11 mouse cellular contexts compared by ENCODE assay signal in the genomic region with DNA sequence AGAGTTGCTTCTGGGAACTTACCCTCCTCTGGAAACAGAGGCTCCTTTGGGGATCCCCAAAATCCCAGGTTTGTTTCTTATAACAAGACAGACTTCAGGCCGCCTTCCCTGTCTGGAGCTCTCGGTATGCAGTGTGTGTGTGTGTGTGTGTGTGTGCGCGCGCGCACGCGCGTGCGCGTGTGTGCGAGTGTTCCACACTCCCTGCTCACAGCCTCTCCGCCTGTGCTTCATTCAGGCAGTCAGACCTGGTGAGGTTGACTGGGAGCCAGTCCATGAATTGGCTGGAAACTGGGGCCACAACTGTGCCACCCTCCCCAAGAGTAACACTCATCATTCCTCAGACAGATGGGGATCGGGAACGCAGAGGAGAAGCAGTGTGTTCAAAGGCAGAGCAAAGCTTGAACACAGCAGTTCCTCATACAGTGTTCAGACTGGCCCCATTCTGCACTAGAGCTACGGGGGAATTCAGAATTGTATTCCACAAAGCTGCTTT. TPM values are rescaled to one million over a fixed set of nuclear protein-coding genes. Genes with fewer than 3 reads are reported as not detected.
DNase-seq lines count a peak whose midpoint lies in the region; ATAC-seq lines count a peak whose summit lies in the region.
"Had no signal": no experiment of that assay in that cellular context is flagged by ENCODE, and none has a peak within 500 bp of the region (broad histone marks: within the 10 kb centered on the region; RNA-seq: fewer than 3 reads in every experiment).

No protein-coding gene starts in this region.

- no peaks in the 10 kb centered on the region for H3K9me3 ChIP-seq in heart, embryonic 15.5 days (replicated peaks)

- H3K27me3 ChIP-seq in heart, embryonic 15.5 days, result no peaks in the 10 kb centered on the region
- H3K27me3 ChIP-seq: CH12.LX had no signal

- no peak overlapping the region for H3K4me2 ChIP-seq in heart, embryonic 15.5 days

- peak overlapping the region; percentile 58; the same call in 1 of the 2 replicates for H3K27ac ChIP-seq in heart, embryonic 15.5 days
- H3K27ac ChIP-seq: liver, embryonic 14.5 days had no signal

- 87% methylated on average over 16 of the region's 16 CpGs for WGBS in heart, embryonic 15.5 days

- no peaks in the 10 kb centered on the region for H3K4me1 ChIP-seq in heart, embryonic 15.5 days (replicated peaks)

- H3K4me3 ChIP-seq in heart, embryonic 15.5 days, result no peak overlapping the region

- no peak for DNase-seq in heart, postnatal 14 days
- peak; percentile 26 for DNase-seq in right cerebral cortex, adult 18-20 months
- no peak for DNase-seq in right cerebral cortex, postnatal 10 days (ENCODE audit: low spot score in 2 of 2)
- peak; percentile 54 to 55 for DNase-seq in layer of hippocampus, adult 8-10 months (ENCODE audit: low spot score in 2 of 2)
- DNase-seq in kidney, adult 18-20 months, result no peak
- DNase-seq in cerebellum, adult 18-20 months, result no peak
- DNase-seq in gastrocnemius, adult 8-10 months (ENCODE audit: low spot score in 2 of 2), result no peak
- DNase-seq: cerebellum, adult 9-10 months had no signal

- ATAC-seq in heart, embryonic 15.5 days (replicated peaks; ENCODE audit: insufficient number of reproducible peaks, insufficient read depth, low FRiP score, low read depth), result no peak

- no peak overlapping the region for H3K9ac ChIP-seq in heart, embryonic 15.5 days
- H3K9ac ChIP-seq: liver, embryonic 14.5 days had no signal

- peaks cover 22% of the 10 kb centered on the region for H3K36me3 ChIP-seq in heart, embryonic 15.5 days

- intact Hi-C loops in heart, postnatal 14 days (cut with DNase I), result no loop called here

RNA-seq across cellular contexts. Expression of a gene that starts 13.0 kb away (rescaled TPM):
- polyA plus RNA-seq in heart, embryonic 15.5 days (2015; fragmentation: Nextera tagmentation; extraction: Ambion mirVana), result 78.8 and 92.6 TPM in 2 replicates
- total RNA-seq in heart, postnatal 14 days (2021), result 10 to 100 TPM; 40.7 to 44.5 TPM
- 10 to 100 TPM; 10.2 to 16.2 (median 13.8) TPM for total RNA-seq in layer of hippocampus, adult 8-10 months (2022)
- 10 to 100 TPM; 30.2 to 35.8 (median 33.3) TPM for total RNA-seq in gastrocnemius, adult 8-10 months (2022)

RNA-seq across cellular contexts. Expression of a gene that starts 28.9 kb away (rescaled TPM):
- polyA plus RNA-seq in heart, embryonic 15.5 days (2015; fragmentation: Nextera tagmentation; extraction: Ambion mirVana), result 2.3 and 4.1 TPM in 2 replicates
- total RNA-seq in heart, postnatal 14 days (2021), result 1 to 10 TPM; 2.1 TPM
- under 1 TPM in 1 of 4 experiments, not detected in 3; 0.41 TPM for total RNA-seq in layer of hippocampus, adult 8-10 months (2022)
- total RNA-seq in gastrocnemius, adult 8-10 months (2022), result under 1 TPM in 3 of 4 experiments, not detected in 1; 0.22 to 0.58 (median 0.48) TPM

RNA-seq across cellular contexts. Expression of a gene that starts 49.6 kb away (rescaled TPM):
- polyA plus RNA-seq in heart, embryonic 15.5 days (2015; fragmentation: Nextera tagmentation; extraction: Ambion mirVana), result 26.2 and 41.0 TPM in 2 replicates
- total RNA-seq in heart, postnatal 14 days (2021), result 10 to 100 TPM; 50.3 to 54.2 TPM
- total RNA-seq in layer of hippocampus, adult 8-10 months (2022), result 10 to 100 TPM; 77.5 to 91.0 (median 82.4) TPM
- 10 to 100 TPM; 52.5 to 65.9 (median 55.2) TPM for total RNA-seq in gastrocnemius, adult 8-10 months (2022)

Comparison
In these comparisons a context has a peak if more than half of its experiments do, and no peak if none do; other contexts are left out.
1. DNase-seq: peak in right cerebral cortex, adult 18-20 months (single experiment) and layer of hippocampus, adult 8-10 months (2 of 2); none in heart, postnatal 14 days (0 of 2), right cerebral cortex, postnatal 10 days (0 of 2), kidney, adult 18-20 months (single experiment), cerebellum, adult 18-20 months (0 of 2) and gastrocnemius, adult 8-10 months (0 of 2).